Mouse (Mus musculus): ENCODE measurements at regions not wholly inside any gene's neighbourhood (a gene's known extent, or its start where the extent isn't known, plus 50 kb on each side); places are given as distances from the start of the nearest gene placed in this dataset.

DNA sequence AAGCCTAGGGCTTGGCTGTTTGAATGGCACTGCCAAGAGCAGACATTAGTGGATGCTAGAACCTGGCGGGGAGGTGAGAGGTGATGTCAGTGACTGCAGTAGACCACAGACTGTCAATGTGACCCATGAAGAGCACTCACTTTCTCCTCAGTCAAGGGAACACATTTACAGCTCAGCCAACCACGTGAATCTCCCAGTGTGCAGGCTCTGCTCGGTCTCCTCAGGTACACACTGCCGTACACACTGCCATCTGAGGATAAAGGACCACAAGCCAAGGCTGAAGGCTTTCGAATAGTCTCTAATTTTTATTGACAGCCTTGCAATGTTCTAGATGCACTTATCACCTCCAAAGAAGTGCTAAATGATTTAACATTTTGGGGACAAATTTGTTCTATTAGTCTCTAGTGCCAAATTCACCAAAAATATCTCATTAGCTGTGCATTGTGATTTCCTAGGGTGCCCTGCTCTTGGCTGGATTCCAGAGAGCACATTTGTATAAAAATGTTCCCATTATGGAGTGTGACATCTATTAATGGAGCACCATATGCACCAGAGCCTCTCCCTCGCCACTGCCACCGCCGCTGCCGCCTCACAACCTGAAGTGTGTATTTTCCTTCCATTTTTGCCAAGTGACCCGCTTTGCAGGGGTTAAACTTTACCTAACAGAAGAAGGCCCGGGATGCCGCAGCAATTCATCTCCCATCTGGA is 168.7 kb downstream of the Zfp326 start:
- DNase-seq, result no peak

DNA sequence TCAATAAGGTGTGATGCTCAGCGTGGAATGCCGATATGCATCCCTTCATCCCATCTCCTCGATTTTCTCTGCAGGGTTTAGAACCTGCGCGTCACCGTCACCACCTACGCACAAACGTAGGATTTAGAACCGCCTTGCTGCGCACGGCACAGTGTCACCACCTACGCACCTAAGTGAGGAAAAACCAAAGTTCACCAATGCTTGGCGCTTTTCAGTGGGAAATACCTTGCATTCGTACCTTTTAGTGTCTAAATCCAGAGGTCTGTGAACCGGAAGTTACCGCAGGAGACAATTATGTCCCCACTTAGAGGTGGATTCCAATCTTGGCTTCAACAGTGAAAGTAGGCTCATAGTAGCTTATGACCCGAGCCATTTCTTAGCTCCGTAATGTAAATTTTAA is 162.0 kb downstream of the Zfp326 start:
- no peak for DNase-seq

DNA sequence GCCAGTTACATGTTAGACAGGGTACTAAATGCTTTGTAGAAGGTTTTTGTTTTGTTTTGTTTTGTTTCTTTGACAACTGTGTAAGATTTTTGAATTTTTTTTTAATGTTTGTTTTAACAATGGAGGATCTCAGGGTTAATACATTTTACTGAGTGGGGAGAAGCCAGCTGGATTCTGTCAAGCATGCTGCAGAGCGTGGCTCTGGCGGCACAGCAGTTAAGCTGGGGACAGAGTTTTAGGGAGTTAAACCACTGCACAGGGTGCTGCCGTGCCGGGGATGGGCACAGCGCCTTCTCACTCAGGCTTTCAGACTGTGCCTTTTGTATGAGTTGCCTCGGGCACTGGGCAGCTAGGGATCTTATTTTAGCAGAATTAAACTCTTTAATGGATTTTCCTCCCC is 159.8 kb downstream of the Zfp326 start:
- DNase-seq, result no peak

DNA sequence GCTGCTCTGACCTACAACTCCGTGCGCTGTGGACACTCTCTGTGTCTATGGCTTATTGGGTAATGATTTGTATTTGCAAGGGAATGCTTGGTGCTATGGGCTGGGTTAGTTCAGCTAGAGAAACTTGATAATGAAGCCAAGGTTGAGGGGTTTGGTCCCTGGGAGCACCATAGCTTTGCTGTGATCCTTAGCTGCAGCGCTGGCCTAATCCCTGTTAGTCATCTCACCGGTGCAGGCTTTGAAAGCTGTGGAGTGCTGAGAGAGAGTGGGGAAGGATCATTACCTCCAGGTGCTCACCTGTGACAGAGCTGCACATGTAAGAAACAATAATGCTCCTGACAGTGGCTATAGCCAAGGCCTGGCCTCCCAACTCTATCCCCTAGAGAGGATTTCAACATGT is 156.6 kb downstream of the Zfp326 start:
- no peak for DNase-seq

DNA sequence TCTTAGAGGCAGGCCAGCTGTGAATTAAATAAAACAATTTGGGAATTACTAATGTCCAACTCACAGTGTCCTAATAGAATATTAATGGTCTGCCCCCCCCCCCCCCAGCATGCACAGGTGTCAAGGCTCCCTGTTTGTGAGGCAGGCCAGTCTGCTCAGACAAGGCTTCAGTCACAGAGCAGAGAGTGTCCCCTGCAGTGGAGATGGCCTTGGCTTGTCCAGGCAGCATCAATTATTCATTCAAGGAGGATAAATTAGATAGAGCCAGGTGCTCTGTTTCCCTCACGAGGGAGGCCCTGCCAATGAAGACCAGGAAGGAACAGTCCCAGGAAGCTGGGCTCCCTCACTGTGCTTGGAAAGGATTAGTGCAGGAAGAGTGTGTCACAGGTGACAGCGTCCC is 150.5 kb downstream of the Zfp326 start:
- no peak for DNase-seq

DNA sequence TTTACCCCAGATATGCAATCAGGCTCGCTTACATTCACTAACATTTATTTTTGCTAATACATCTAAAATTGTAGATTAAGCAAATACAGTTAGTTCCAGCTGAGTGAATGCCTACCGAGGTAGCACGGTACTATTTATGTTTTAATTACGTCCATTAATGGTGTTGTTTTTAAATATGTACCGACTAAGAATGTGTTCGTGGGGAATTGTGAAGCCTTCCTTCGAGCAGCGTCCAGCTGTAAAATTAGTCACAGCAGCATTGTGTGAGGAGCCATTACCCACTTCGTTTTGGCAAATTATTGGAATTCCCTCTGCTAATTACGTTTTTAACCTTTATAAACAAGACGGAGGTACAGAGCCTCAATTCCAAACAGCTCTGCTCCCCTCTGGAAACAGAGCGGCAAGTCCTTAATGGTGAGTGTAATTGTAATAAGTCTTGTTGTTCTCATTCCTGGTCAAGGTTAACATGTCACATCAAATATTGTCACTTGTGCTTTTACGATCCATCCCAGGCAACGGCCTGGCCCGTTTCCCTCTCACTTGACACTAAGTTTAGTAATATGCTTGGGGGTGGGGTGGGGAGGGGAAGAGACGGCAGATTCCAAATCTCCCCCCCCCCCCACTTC is 128.0 kb downstream of the Zfp326 start:
- DNase-seq, result no peak

DNA sequence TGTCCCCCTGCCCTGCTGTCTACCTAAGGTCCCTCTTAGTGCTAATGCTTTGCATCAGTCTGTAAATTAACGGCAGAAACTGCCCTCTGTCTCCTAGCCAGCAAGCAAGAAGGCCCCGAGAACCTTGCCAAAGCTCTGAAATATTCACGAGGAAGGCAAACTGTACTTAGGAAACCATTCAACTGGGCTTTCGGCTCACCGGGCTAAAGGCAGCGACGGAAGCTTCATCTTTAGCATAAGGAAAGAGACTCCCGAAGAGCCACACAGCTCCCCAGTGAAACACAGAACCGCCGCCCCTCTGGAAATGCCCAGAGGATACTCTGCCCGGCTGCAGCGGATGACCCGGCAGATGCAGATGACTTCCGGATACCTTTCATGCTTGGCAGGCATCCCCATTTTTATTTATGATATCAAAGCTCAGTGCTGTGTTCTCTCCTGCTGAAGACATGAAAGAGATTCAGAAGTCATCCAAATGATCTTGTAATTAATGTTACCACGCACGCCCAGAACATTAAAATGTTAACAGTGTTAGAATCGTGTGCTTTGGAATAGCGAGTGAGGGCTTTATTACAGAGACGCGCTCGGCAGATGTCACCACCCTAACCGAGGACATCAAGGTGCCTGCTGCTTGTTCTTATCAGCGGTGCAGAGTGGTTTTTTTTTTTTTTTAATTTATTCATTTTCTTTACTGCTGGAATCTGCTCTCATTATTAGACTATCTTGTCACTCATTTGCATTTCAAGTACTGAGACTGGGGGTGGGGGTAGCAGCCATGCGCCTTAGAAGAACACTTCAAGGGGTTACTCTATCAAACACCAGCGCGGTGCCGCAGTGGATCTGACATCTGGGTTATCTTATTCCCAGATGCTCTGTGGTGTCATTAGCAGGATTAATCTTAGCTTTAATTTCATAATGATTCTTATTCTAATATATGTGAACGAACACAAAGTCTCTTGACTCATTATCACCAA is 127.2 kb downstream of the Zfp326 start:
- no peak for DNase-seq

DNA sequence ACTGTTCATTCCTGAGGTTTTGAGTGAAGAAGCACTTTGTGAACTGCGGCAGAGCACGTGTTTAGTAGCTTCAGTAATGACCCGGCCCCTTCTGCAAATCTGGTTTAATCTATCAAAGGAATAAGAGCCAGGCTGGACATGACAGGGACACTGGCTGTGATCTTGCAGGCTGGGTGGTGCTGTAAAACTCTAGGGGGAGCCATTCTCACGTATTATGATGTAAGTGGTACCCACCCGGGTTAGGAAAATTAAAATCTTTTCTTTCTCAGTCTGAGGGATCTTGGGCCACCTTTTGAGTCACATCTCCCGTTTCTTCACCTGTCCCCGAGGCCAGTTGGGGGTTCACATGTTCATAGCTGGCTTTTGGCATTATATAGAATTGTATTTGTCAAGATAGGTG is 126.0 kb downstream of the Zfp326 start:
- no peak for DNase-seq

DNA sequence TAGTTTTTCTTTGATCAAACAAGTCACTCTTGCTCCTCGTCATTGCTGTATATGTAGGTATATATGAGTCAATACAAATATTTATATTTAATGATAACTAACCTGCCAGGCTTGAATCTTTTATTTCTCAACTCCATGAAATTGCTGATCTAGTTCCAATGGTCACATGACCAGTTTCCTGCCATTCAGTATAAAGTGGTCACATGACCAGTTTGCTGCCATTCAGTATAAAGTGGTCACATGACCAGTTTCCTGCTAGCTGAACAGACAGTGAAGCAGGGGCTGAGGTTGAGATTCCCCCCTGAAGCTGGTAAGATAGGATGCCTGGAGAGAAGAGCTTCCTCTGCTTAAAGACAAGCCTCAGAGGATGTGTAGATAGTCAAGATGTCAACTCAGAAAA is 117.9 kb downstream of the Zfp326 start:
- DNase-seq, result no peak

DNA sequence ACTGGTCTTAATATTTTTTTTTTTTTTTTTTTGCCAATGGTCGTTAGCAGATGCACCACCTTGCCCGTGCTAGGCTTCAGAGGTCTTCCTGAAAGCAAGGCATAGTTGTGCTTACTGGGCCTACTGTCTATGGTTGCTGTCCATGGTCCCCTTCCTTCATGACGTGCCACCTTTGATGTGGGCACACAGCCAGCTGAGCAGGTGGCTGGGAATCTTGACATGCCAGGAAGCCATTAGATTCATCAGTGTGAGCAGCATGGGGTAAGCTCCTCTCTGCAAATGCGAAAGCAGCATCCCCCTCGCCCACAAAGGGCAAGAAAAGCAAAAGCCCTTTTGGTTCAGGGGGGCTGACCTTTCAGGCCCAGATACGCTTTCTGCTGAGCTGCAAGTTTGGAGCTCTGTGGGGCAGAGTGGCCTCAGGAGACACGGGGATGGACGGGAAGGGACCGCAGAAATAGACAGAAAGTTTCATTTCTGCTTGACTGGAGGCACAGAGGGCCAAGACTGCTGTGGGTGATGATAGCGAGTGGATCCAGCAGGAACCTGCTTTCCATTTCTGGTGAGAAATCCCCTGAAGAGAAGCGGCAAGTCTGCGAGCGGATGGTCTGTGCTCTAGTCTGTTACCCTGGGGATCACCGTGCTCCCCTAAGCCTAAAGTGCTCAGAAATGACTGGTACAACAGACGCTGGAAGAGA is 116.8 kb downstream of the Zfp326 start:
- no peak for DNase-seq

DNA sequence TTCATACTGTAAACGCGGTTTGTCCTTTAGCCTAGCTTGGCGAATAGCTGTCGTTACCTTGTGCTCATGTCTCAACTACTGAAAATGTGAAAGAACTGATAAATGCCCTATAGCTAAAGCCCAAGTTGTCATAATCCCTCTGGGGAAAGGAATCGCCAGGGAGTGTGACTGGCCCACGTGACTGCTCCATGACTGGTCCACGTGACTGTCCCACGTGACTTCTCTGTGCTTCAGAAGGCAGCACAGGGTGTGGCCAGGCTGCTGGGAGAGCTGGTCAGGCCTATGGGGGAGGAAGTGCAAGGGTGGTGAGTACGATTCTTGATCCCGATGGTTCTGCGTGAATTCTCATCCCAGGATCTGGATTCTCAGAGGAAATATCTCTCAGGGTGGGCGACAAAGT is 114.4 kb downstream of the Zfp326 start:
- DNase-seq, result no peak

DNA sequence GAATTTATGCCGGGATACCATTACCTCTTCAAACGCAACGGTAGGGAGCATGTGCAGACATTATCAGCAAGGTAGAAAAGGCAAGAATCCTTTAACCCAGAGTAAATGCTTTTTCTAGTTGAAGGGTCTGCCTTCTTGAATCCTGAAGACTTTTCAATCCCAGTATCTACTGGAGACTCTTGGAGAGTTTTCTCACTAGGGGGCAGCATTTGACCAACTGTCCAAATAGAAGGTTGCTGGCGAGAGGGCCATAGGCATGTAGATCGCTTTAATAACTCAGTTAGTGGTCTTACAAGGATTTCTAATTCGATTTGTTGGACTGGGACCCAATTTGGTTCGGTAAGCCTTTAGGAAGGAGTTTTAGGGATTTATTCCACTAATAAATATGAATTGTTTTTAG is 110.0 kb downstream of the Zfp326 start:
- peak in 1 of 2 experiments; percentile 29 for DNase-seq

DNA sequence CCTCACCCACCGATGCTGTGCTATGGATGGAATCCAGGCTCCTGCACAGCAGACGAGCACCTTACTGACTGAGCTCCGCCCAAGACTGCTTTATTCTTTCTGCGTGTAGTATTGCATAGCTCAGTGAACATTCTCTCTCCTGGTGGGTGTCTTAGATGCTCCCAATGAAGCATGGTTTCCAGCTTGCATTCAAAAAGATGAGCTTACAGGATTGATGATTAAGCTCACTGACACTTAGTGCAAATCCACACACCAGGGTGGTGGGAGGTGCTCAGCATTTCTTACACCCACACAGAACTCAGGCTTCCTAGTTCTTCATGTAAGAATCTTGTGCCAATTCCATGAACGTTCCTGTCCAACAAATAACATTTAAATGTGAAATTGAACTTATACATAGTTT is 106.8 kb downstream of the Zfp326 start:
- no peak for DNase-seq

DNA sequence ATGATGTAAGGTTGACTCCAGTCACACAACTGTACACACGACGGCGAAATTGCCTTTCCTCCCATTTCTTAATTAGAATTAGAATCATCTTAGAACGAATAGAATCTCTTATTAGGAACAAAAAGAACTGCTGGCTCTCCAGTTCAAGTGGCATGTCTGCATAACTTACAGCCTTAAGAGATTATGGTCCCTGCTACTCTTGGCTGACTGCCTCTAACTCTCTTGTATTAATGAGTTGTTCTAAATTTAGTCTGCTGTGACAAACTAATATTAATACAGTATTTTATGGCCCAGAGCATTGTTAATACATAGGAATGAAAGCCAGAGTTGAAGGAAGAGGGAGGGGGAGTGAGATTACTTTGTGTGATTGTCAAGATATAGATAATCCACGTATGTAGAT is 100.4 kb downstream of the Zfp326 start:
- no peak for DNase-seq

DNA sequence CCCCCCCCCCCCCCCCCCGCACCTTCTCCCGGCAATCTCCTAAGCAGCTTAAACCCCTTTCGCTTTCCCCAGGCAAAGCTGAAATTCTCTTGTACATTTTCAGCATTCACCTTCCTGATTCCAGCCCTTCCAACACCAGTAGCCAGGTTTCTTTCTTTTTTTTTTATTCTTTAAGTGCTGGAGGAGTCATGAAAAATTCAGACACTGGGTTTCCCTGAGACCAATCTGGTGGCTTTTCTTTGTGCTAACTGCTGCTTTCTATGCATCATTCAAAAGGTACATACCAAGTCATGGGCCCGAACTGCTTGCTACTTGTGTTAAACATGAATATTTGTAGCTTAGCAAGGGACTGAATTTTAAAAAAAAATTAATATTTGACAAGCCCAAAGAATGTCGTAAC is 99.7 kb downstream of the Zfp326 start:
- DNase-seq, result no peak

DNA sequence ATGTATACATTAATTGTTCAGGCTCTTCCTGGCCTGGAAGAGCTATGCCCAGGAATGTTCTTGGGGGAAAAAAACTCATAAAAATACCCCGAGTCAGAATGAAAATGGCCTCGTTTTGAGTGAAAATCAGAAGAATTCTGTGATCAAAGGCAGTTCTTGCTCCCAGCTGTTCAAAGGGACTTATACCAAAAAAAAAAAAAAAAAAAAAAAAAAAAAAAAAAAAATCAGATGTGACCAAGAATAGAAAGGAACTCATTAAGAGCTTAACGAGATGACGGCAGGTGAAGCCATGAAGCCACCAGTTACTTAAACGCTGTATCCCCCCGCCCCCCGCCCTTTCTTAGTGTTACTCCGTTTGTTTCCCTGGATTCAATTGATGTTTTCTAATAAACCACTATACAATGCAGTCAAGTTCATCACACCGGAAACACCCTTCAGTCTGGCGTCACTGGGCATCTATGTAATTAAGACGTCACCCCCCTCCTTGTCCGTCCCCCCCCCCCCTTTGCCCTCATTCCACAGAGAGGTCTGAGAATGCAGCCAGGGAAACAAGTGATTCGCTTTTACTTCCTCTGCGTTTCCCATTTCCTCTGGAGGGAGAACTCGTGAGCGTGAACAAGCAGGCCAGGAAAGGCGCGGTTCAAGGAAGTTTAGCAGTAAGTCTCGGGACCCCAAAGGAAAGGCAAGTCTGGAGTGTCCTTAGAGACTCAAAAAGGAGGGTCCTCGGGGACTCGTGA is 99.1 kb downstream of the Zfp326 start:
- peak; percentile 15 to 19 for DNase-seq

DNA sequence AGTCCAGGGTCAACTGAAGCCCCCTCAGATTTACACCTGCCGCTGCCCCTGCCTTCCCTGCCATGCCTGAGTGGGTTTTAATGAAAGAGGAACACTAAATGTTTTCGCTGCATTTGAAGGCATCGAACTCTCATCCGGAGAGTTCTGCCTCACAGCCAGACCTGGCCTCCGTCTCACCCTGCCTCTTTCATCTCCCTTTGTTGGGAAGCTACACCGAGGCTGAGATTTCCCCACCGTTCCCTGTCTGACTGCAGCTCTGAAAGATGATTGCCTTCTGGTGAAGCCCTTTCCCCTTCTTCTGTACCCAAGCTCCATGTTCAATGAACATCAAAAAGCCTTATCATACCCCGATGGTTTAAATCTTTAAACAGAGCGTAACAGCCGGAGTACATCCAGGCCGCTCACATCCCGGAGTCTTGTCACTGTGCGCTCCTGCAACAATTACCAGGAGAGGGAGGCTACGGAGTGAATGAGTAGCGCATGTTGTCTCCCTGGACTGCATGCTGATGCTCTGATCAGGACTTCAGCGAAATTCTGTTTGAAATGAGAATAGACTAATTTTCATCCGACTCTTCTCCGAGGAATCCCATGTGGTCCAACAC is 98.3 kb downstream of the Zfp326 start:
- no peak for DNase-seq

All from kidney, adult 8-10 months (tissue).